Mouse (Mus musculus) stomach, embryonic 14.5 days (tissue): Measurements from ENCODE around the gene Zscan18. TPM values are rescaled to one million over a fixed set of nuclear protein-coding genes. Genes with fewer than 3 reads are reported as not detected.

Source experiments
- ATAC-seq: fragments of 200-750 bp; cut with Nextera tagmentation; 2 replicates; pipeline ENCODE4 v1.8.0; 2017; ENCODE audit warnings: low read depth, moderate TSS enrichment; ENCODE audit not compliant: insufficient number of reproducible peaks, insufficient read depth, low FRiP score
- H3K27ac ChIP-seq: fragments of 300-500 bp; sonication (generic); 2 replicates; pipeline ENCODE4 v1.5.1; 2014; ENCODE audit warnings: mild to moderate bottlenecking, low read length, moderate library complexity, mixed read lengths
- H3K27me3 ChIP-seq: fragments of 300-500 bp; sonication (generic); 2 replicates; pipeline ENCODE4 v1.6.1; 2014; ENCODE audit warnings: low read length, control low read depth, mixed read lengths; ENCODE audit not compliant: control insufficient read depth, insufficient read depth
- H3K36me3 ChIP-seq: fragments of 300-500 bp; sonication (generic); 2 replicates; pipeline ENCODE4 v1.6.1; 2014; ENCODE audit warnings: mild to moderate bottlenecking, control low read depth, low read length, moderate library complexity, mixed read lengths; ENCODE audit not compliant: control insufficient read depth, insufficient read depth
- H3K4me1 ChIP-seq: fragments of 300-500 bp; sonication (generic); 2 replicates; pipeline ENCODE4 v1.6.1; 2014; ENCODE audit warnings: low read length, control low read depth, mixed read lengths; ENCODE audit not compliant: control insufficient read depth, insufficient read depth
- H3K4me2 ChIP-seq: fragments of 300-500 bp; sonication (generic); replicated peaks from 2 replicates; pipeline ENCODE4 v1.6.1; 2014; ENCODE audit warnings: low read depth, low read length, control low read depth
- H3K4me3 ChIP-seq: fragments of 300-500 bp; sonication (generic); 2 replicates; pipeline ENCODE4 v1.5.1; 2014; ENCODE audit warnings: low read depth, low read length, control low read depth
- H3K9ac ChIP-seq: fragments of 300-500 bp; sonication (generic); replicated peaks from 2 replicates; pipeline ENCODE4 v1.6.1; 2014; ENCODE audit warnings: low read depth, mild to moderate bottlenecking, control low read depth, low read length, moderate library complexity, mixed read lengths
- H3K9me3 ChIP-seq: fragments of 300-500 bp; sonication (generic); 2 replicates; pipeline ENCODE4 v1.6.1; 2016; ENCODE audit warnings: low read depth, low read length, control low read depth; ENCODE audit not compliant: control insufficient read depth
- WGBS: fragments of 180-500 bp; shearing (Covaris S2); extraction: QIAGEN DNeasy Blood & Tissue Kit; methylation state at CpG from one replicate; pipeline ENCODE4 v1.1.7; 2014; 5-methylcytosine and 5-hydroxymethylcytosine counted together
- polyA plus RNA-seq: library from polyadenylated mRNA; unstranded; fragments of >200 nt; fragmentation: Nextera tagmentation; extraction: Ambion mirVana; gene quantifications from 2 replicates; pipeline ENCODE4 v1.2.1, GENCODE M21; 2014

The Zscan18 gene
- polyA plus RNA-seq, 1 experiment from 2014 or later, result 10.5 TPM

DNA sequence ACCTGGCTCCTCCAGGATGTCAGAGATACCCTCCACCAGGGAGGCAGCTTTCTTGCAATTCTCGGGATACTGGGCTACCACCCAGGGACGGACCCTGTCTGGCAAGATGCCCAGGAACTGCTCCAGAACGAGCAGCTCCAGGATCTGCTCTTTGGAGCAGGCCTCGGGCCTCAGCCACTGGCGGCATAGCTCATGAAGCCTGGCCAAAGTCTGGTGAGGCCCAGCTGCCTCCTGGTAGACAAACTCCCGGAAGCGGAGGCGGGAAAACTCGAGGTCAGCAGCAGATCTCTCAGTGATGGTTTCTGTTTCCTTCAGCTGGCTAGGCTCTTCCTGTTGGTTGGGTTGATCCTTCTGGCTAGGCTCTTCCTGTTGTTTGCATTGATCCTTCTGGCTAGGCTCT lies 29.3 kb downstream of the Zscan18 start:
- no peaks in the 10 kb centered on the region for H3K4me1 ChIP-seq
- H3K9ac ChIP-seq, result no peak overlapping the region
- 90% methylated on average over 9 of the region's 9 CpGs for WGBS
- H3K9me3 ChIP-seq, result no peaks in the 10 kb centered on the region
- no peak overlapping the region for H3K27ac ChIP-seq
- peaks cover 9% of the 10 kb centered on the region; the same call in 1 of the 2 replicates for H3K36me3 ChIP-seq
- H3K4me3 ChIP-seq, result no peak overlapping the region
- no peak overlapping the region for H3K4me2 ChIP-seq
- no peaks in the 10 kb centered on the region for H3K27me3 ChIP-seq
- ATAC-seq, result no peak

DNA sequence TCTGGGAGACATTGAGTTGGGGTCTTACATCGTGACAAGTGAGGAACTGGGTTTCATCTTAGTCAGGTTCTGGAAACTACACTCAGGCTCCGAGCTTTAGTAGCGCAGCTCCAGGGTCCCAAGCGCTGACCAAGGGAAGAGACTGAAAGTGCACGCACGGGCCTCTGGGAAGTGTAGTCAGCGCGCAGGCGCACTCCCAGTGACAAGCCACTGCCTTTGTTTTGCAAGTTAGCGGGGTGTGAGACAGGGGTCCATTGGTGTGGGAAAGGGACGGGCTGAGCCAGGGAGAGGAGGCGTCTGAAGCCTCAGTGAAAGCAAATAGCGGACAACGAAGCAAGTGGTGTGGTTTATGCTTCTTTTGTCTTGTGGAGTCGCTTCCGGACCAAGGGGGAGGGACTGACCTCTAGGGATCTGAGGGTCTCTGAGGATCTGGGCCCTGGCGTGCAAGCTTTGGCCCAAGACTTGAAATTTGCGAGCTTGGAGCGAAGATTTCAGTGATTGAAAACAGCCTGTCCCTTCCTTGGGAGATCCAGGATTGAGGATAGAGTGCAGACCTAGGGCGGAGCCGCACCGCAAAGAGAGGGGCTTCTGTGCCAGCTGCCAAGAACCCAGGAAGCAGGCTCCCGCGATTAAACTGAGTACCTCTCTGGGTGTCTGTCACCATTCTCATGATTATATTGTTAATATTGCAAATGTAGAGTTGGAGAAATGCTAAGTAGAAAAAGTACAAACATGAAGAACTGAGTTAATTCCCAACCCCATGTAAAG lies 53.8 kb downstream of the Zscan18 start:
- Histone ChIP-seq H3K27ac (no peak overlapping the region), H3K4me3 (no peak overlapping the region), H3K36me3 (no peaks in the 10 kb centered on the region), H3K4me2 (no peak overlapping the region), H3K9me3 (no peaks in the 10 kb centered on the region), H3K27me3 (no peaks in the 10 kb centered on the region), H3K4me1 (no peaks in the 10 kb centered on the region), H3K9ac (no peak overlapping the region)
- WGBS, result 71% methylated on average over 24 of the region's 24 CpGs
- 0 out of 2 replicates have a peak, but pooled peaks have one; percentile 58 for ATAC-seq

DNA sequence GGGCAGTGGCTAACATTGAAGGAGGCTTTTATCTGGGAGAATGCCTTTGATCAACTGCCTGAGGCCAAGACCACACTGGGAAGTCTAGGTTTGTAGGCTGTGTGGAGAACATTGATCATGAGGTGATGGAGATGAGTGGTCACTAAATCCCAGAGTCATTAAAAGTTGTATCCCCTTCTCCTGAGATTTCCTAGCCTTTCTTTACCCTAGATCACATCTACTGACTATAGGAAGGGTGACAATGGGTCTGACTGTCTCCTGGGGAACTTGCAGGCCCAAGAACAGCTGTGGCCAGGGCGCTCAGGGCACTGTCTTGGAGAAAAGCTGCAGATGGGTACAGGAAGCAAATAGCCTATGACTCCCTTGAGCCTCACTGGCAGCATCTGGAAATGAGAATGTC lies 68.5 kb downstream of the Zscan18 start, which contains the start of gene Vmn2r56:
Vmn2r56 (minus strand) TSS at position 101 of the 400 bp plus-strand sequence.
- Histone ChIP-seq H3K4me3 (no peak within 1 kb of the TSS), H3K4me2 (no peak within 1 kb of the TSS), H3K9ac (no peak within 1 kb of the TSS), H3K27ac (no peak within 1 kb of the TSS), H3K4me1 (no peaks in the 10 kb centered on the region), H3K9me3 (no peaks in the 10 kb centered on the region), H3K27me3 (no peaks in the 10 kb centered on the region), H3K36me3 (no peaks in the 10 kb centered on the region)
- 52% methylated on average over 1 of the region's 1 CpGs for WGBS
- ATAC-seq, result no peak

Other genes starting within 250 kb of the Zscan18 start
- 0.03 TPM in 1 of 2 replicates, not detected in the other for gene Vmn2r53, start 194.8 kb downstream of the Zscan18 start, polyA plus RNA-seq
- not detected in 2 replicates for gene Vmn2r54, start 163.3 kb downstream of the Zscan18 start, polyA plus RNA-seq
- gene Vmn2r55, start 118.6 kb downstream of the Zscan18 start, polyA plus RNA-seq, result not detected in 2 replicates
- not detected in 2 replicates for gene Vmn2r56, start 68.6 kb downstream of the Zscan18 start, polyA plus RNA-seq
- 23.9 and 24.4 TPM in 2 replicates for gene Zfp329, start 15.2 kb upstream of the Zscan18 start, polyA plus RNA-seq
- gene Zfp110, start 31.1 kb upstream of the Zscan18 start, polyA plus RNA-seq, result 29.9 and 35.7 TPM in 2 replicates
- gene Zfp128, start 77.5 kb upstream of the Zscan18 start, polyA plus RNA-seq, result 4.5 and 4.6 TPM in 2 replicates
- gene Zscan22, start 94.2 kb upstream of the Zscan18 start, polyA plus RNA-seq, result 22.4 and 23.0 TPM in 2 replicates
- gene Rps5, start 118.7 kb upstream of the Zscan18 start, polyA plus RNA-seq, result 1,309 and 1,442 TPM in 2 replicates
- 0.97 and 1.4 TPM in 2 replicates for gene Rnf225, start 123.8 kb upstream of the Zscan18 start, polyA plus RNA-seq
- 9.4 and 9.7 TPM in 2 replicates for gene Zfp324, start 162.2 kb upstream of the Zscan18 start, polyA plus RNA-seq
- 8.7 and 9.2 TPM in 2 replicates for gene Zfp446, start 174.2 kb upstream of the Zscan18 start, polyA plus RNA-seq
- not detected in 2 replicates for gene Slc27a5, start 194.6 kb upstream of the Zscan18 start, polyA plus RNA-seq
- gene Trim28, start 195.5 kb upstream of the Zscan18 start, polyA plus RNA-seq, result 386 and 397 TPM in 2 replicates
- 21.3 and 21.8 TPM in 2 replicates for gene Zbtb45, start 206.4 kb upstream of the Zscan18 start, polyA plus RNA-seq
- gene Chmp2a, start 231.2 kb upstream of the Zscan18 start, polyA plus RNA-seq, result 150 and 157 TPM in 2 replicates
- 56.6 and 59.6 TPM in 2 replicates for gene Ube2m, start 234.6 kb upstream of the Zscan18 start, polyA plus RNA-seq